Comparison of ENCODE assay signal across 8 mouse cellular contexts in genomic region chr3:106672811-106673210, GRCm38 (mm10). TPM values are rescaled to one million over a fixed set of nuclear protein-coding genes. Genes with fewer than 3 reads are reported as not detected.
A peak's percentile ranks its signal among the peaks of the same experiment; 100 is the strongest.
DNase-seq lines count a peak whose midpoint lies in the region; TF ChIP-seq lines count a peak whose summit lies in the region.
"Not testable (repeated sequence)": the region's sequence is repeated elsewhere in the genome, so short reads cannot be mapped to it uniquely, and the experiment has no call there.

No protein-coding gene starts in this region.

- H3K9me3 ChIP-seq in E14TG2a.4 (ENCODE audit: low read length); ES-Bruce4 (replicated peaks; ENCODE audit: control insufficient read depth, insufficient read depth, low read length, poor library complexity, severe bottlenecking); ES-E14 (ENCODE audit: control insufficient read depth, insufficient read depth, low read depth, low read length): not testable (repeated sequence)

- in situ Hi-C loops in ES-E14 (cut with MboI; ENCODE audit: low sequenced_read_pairs in 2 of 2, unreplicated experiment in 2 of 2) = not testable (repeated sequence)

- not testable (repeated sequence) for TF ChIP-seq CTCF in E14TG2a.4 (conservative IDR thresholded peaks at IDR 0.05; ENCODE audit: low read length); ES-Bruce4 (IDR thresholded peaks at IDR 0.05; ENCODE audit: low read depth, low read length); testis, adult 2 months (IDR thresholded peaks at IDR 0.05; ENCODE audit: control insufficient read depth, insufficient read depth, insufficient replicate concordance, low read depth, low read length)

- H3K27me3 ChIP-seq in E14TG2a.4 (ENCODE audit: insufficient read depth, low read length); ES-Bruce4 (ENCODE audit: control insufficient read depth, insufficient read depth, low read length, poor library complexity, severe bottlenecking); testis, adult 2 months (ENCODE audit: control insufficient read depth, insufficient read depth, low read length): not testable (repeated sequence)

- not testable (repeated sequence) for H3K36me3 ChIP-seq in E14TG2a.4 (ENCODE audit: insufficient read depth, low read length); ES-Bruce4 (ENCODE audit: control insufficient read depth, insufficient read depth, low read length, poor library complexity, severe bottlenecking); ES-E14 (ENCODE audit: control insufficient read depth, insufficient read depth, low read length, poor library complexity, severe bottlenecking); testis, adult 2 months (ENCODE audit: control insufficient read depth, insufficient read depth, low read length)

- H3K27ac ChIP-seq in ES-Bruce4 (ENCODE audit: insufficient read depth, low read length); ES-E14 (ENCODE audit: insufficient read depth, low read depth, low read length, poor library complexity, severe bottlenecking); testis, adult 2 months (ENCODE audit: control insufficient read depth, insufficient read depth, low read depth, low read length): not testable (repeated sequence)

- not testable (repeated sequence) for TF ChIP-seq EP300 in ES-Bruce4 (IDR thresholded peaks at IDR 0.05; ENCODE audit: insufficient read depth, low read depth, low read length)

- H3K4me3 ChIP-seq in E14TG2a.4 (replicated peaks; ENCODE audit: low read length) (peak overlapping the region; percentile 79), ES-Bruce4 (ENCODE audit: low read depth, low read length) (peak overlapping the region; percentile 62), ES-E14 (ENCODE audit: insufficient read depth in 1 of 2, low read depth in 1 of 2, low read length in 2 of 2, poor library complexity in 1 of 2, severe bottlenecking in 1 of 2) (peak overlapping the region; percentile 55 to 62)
- peak overlapping the region; percentile 62 for H3K4me3 ChIP-seq in testis, adult 2 months (ENCODE audit: control insufficient read depth, low read depth, low read length)

- H3K9ac ChIP-seq in ES-Bruce4 (ENCODE audit: low read depth, poor library complexity, severe bottlenecking) (peak overlapping the region; percentile 9; the same call in 1 of the 2 replicates), ES-E14 (ENCODE audit: insufficient read depth, low read depth, low read length, poor library complexity, severe bottlenecking) (peak overlapping the region; percentile 62)

- DNase-seq in ES-CJ7 (ENCODE audit: low read depth, low spot score) (peak; percentile 65), ES-E14 (ENCODE audit: low read depth, low spot score) (peak; percentile 19), R1 (ENCODE audit: low read depth, low spot score) (peak; percentile 48), WW6 (ENCODE audit: low read depth, low spot score) (peak; percentile 28), ZHBTc4 (ENCODE audit: low read depth, low spot score) (peak; percentile 76)

- TF ChIP-seq POLR2A in ES-Bruce4 (IDR thresholded peaks at IDR 0.05; ENCODE audit: insufficient read depth, low read length); testis, adult 2 months (IDR thresholded peaks at IDR 0.05; ENCODE audit: control insufficient read depth, low read depth, low read length): not testable (repeated sequence)

- not testable (repeated sequence) for H3K4me1 ChIP-seq in E14TG2a.4 (replicated peaks; ENCODE audit: low read depth, low read length); ES-Bruce4 (ENCODE audit: control insufficient read depth, insufficient read depth, low read length); ES-E14 (ENCODE audit: control insufficient read depth in 2 of 2, insufficient read depth in 2 of 2, low read length in 2 of 2, poor library complexity in 1 of 2); testis, adult 2 months (ENCODE audit: control insufficient read depth, insufficient read depth, low read length)

RNA-seq across cellular contexts. Expression of gene Lrif1, which starts 12.0 kb away (rescaled TPM):
- polyA plus RNA-seq in ES-Bruce4 (2011; ENCODE audit: insufficient read depth, insufficient read length, low read depth, missing spikeins) = 16.7 and 23.6 TPM in 2 replicates
- total RNA-seq in ES-E14 (2012; rRNA removed) = 12.0 and 14.9 TPM in 2 replicates
- polyA plus RNA-seq in testis, adult 2 months (2012; rRNA removed) = 32.1 and 33.5 TPM in 2 replicates

Comparison
In these comparisons a context has a peak if more than half of its experiments do, and no peak if none do; other contexts are left out.
1. DNase-seq: peak in every context shown above with its lines; median percentile 76 in ZHBTc4; 65 in ES-CJ7; 48 in R1; 28 in WW6; 19 in ES-E14.